Mouse (Mus musculus): ENCODE measurements around the gene Ndufs6.

Ndufs6 gene

DNA sequence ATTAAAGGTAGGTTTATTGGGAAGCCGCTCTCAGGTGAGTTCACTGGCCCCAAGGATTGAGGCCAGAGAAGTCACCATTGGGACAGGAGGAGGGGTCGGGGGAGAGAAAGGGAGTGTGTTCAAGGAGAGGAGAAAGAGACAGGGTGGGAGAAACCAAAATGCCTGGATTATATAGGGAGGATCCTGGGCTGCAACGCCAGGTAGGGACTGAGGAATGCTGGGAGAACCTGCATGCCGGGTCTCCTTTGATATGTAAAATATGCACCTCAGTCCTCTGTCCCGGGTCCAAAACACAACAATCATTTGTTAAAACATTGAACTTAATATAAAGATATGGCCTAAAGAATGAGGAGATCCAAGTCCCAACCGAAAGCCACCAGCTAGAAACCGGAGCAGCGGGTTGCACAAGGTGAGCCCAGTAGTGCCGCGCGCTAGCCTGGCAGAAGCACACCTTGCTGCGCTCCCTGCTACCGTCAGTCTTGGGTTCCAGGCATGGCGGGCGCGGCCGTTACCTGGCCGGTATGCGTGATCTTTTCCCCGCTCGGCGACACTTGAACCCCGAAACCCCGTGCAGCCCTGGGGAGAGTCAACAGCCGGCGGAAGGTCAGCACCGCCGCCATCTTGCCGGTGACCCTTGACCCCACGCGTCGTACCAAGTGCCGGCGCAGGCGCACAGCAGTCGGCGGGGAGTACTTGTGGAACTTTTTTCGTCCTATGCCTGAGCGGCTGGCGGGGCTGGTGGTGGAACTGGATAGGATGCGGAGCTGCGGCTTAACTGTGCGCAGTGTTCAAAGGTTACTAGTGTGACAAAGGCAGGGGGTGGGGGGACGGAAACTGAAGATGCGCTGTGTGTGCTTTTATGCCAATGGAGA is at the start of gene Ndufs6, which contains the start of gene Mrpl36:
Ndufs6 (minus strand) TSS at position 716 of the 872 bp plus-strand sequence.
Mrpl36 (plus strand) TSS at position 687 of the 872 bp plus-strand sequence.
- DNase-seq (ENCODE audit: extremely low spot score, low read depth, low spot score): no peak

DNA sequence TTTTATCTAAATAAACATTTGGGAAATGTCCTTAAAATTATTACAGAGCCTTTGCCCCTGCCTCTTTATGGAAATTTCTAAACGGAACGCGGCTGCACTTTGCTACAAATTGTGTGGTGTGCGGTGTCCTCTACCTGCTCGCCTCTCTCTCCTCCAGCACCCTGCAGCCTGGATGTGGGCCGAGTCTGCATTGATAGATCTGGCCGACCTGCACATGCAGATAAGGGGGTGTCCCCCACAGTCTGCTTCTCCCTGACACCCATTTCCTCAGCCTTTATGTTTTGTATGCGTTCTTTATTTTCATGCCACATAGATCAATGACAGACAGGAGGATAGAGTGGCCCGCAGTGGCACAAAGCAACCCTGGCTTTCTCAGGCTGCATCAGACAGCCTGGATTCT is 49.3 kb upstream of the Ndufs6 start:
- DNase-seq (ENCODE audit: extremely low spot score, low read depth, low spot score): no peak

DNA sequence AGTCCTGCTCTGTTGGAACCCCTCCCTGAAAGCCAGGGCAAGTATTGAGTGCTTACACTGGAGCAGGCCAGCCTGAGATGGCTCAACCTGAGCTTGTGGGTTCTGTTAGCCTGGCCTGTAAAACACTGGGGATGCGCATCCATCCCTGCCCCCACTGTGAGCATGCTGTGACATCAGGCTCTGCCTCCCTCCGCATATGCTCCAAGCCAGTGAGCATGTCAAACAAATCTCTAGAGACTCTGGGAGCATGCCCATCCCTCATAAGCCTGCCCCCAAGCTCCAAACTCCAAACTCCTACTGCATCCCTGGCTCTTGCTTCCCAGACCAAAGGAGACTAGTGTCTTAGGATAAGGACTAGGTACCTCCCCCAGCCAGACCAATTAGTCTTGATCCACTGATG is 46.3 kb upstream of the Ndufs6 start:
- DNase-seq (ENCODE audit: extremely low spot score, low read depth, low spot score): no peak

DNA sequence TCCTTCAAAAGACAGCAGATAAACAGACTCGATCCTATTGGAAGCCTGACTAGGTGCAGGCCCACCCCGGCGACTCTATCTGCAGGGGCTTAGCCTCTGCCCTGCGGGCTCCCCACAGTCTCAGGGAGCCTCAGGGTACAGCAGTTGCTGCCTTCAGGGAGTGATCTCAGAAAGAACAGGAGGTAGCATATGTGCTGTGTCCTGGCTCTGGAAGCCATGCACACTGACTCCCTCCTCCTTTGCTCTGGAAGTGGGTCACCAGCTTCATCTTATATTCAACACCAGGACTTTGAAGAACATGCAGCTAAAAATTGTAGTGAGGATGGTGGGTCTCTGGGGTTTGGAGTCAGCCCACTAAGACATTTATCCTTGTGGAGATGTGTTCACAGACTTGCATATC is 45.0 kb upstream of the Ndufs6 start:
- DNase-seq (ENCODE audit: extremely low spot score, low read depth, low spot score): no peak

DNA sequence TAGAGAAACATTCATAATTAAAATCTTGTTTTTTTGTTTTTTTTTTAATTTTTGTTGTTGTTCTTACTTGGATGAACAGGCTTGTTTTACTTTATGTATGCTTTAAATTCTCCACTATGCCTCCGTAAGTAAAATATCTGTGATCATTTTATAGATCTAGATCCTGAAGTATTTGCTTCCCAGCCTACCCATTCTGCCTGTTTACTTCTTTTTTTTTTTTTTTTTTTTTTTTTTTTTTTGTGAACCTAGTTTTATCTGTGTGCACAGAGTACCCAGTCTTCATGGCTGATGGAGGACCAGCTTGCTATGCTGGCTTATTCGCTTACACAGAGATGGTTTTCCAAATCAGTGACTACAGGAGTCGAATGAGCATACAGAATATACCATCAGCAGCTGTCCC is 28.8 kb upstream of the Ndufs6 start:
- no peak for DNase-seq (ENCODE audit: extremely low spot score, low read depth, low spot score)

DNA sequence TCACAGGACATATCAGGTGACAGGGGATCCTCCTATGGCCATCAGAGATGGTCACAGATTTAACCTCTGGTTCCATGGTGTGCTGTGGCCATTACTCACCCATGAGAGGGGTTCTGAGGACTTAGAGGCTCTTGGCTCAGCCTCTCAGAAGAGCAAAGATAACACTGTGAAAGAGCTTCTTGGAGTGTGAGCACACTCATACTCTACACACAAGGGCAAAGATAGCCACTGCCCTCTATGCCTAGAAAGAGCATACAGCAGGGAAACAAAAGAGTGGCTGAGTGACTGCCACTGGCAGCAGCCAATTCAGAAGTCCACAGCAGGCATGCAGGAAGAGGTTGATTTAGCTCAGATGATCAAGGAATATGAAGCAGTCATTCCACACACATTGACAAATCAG is 24.1 kb upstream of the Ndufs6 start:
- no peak for DNase-seq (ENCODE audit: extremely low spot score, low read depth, low spot score)

DNA sequence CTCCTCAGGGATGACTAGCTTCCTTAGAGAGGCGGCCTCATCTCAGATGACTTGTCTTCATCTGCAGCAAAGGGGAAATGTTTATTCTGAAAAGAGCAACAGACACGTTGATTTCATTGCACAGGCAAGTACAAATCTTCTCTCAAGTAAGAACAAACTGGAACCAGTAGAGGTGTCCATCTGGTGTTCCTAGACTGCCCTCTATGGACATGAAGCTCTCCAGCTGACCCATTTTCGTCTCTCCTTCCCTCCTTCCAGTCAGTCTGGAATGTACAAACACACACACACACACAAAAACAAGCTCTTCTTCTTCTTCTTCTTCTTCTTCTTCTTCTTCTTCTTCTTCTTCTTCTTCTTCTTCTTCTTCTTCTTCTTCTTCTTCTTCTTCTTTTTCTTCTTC is 23.6 kb upstream of the Ndufs6 start:
- no peak for DNase-seq (ENCODE audit: extremely low spot score, low read depth, low spot score)

DNA sequence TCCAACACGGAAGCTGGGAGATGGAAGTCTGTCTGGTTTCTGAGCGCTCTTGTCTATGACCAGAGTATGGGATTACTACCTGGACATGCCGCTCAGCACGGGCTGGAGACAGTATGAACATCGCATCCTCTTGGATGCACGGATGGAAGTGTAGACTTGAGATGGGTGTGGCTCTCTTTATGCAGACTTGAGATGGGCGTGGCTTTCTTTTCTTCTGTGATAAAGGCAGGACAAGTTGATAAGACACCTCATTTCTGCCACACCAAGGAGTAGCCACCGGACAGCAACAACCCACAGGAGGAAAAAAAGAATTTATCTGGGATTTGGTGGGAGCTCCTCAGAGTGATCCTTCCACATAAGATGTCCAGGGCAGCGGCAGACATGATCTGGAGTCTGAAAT is 22.4 kb upstream of the Ndufs6 start:
- DNase-seq (ENCODE audit: extremely low spot score, low read depth, low spot score): no peak

DNA sequence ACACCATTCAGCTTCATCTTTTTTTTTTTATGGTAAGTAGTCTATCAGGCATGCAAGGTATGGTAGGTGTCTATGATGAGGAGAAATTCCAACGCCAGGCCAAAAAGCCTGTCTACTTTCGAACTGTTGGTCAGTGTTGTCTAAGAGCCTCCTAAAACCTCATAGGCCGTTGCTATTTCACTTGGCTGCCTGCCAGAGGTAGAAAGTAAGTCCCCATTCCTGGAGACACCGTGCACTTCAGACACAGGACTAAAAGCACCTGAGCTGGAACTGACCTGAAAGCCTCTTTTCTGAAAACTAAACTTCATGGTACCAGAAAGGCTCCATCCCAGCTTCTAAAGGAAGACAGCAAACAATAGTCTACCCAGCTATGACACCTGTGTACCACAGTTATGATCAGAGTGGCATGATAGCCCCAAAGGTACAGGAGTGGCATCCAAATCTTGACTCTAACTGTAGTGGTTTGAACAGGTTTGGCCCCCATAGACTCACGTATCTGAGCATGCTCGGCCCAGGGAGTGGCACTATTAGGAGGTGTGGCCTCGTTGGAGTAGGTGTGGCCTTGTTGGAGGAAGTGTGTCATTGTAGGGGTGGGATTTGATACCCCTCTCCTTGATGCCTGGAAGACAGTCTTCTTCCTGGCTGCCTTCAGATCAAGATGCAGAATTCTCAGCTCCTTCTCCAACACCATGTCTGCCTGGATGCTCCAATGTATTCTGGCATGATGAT is 19.7 kb upstream of the Ndufs6 start:
- DNase-seq (ENCODE audit: extremely low spot score, low read depth, low spot score): no peak

DNA sequence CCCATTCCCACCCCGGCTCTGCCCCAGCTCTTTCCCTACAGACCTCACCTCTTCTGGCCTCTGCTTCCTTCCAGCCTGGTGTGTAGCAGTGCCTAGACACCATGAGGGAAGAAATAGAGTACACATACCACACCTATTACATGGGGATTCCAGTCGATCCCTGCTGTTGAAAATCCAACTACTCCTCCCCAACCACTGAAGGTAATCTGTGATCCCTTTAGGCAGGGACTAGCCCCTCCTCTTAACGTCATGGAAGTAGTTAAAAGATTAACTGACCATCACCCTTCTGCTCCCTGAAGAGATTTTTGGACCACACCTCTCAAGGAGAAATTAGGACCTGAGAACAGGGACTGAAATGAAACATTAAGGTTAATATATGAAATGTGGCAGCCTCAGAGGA is 18.8 kb upstream of the Ndufs6 start:
- no peak for DNase-seq (ENCODE audit: extremely low spot score, low read depth, low spot score)

DNA sequence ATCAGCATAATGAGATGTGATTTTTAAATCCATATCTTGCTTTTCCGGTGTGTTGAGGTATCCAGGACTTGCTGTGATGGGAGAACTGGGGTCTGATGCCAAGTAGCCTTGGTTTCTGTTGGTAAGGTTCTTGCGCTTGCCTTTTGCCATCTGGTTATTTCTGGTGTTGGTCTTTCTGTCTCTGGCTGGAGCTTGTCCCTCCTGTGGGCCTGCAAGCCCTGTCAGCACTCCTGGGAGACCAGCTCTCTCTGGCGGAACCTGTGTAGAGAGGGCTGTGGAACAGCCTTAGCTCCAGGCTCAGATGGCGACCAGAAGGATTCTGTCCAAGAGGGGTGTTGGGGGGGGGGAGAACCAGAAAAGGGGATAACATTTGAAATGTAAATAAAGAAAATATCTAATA is 18.4 kb upstream of the Ndufs6 start:
- DNase-seq (ENCODE audit: extremely low spot score, low read depth, low spot score): no peak

DNA sequence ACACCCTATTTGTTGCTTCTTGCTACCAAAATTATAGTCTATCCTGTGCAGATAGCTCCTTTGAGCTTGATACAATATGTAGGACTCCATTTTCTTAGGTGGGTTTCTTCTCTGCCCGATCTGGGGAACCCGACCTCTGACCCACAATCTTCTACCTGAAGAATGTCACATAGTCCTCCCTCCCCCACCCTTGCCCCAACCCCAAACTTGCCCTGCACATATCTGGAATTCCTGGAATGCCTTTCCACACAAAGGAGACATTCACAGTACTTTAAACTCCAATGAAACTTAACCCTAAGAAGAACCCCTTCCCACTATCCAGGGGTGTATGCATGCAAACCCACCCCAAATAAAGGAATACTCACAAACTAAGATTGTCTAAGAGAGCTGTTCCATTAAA is 17.8 kb upstream of the Ndufs6 start:
- no peak for DNase-seq (ENCODE audit: extremely low spot score, low read depth, low spot score)

DNA sequence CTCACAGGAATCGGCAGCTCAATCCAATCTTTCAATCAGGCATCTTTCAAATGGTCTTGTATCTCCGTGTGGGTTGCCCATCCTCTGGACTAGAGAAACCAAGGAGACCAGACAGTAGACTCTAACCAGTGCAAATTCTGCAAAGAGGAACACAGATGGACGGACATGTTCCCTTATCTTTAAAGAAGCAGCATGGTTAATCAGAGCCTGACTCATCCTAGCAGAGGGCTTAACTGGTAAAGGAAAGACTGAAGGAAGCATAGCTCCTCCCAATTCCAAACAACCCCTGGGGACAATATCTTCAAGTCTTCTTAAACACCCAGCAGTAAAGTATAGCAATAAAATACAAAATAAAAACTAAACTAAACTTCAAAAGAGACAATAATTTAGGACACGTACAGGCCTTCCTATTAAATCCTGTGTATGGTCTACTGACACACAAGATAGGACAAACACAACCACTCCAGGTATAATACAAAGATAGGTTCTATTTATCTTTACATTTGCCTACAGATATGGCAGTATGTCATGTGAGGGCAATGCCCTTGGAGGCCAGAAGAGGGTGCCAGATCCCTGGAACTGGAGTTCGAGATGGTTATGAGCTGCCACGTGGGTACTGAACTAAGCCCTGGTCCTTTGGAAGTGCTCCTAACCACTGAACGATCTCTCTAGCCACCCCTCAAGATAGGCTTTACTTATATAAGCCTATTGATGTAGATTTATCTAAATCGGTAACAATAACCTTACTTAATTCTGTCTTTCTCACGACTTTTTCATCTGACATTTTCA is 17.0 kb upstream of the Ndufs6 start:
- DNase-seq (ENCODE audit: extremely low spot score, low read depth, low spot score): no peak

DNA sequence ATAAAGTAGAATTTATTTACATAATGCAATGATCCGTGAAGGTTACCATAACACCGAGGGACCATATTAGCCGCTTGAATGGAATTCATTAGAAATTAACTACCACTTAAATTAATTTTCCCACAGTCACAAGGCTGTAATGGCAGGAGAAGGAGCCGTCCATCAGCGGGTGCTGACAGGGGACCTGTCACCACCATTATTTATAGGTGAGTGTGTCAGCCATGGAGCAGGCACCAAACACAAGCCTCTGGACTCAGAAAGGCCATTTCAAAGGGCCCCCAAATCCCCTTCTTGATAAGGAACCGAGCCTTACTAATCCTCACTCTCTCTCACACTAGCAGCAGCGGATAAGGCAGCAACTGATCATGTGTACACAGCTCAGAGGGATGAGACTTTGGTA is 8.4 kb upstream of the Ndufs6 start:
- DNase-seq (ENCODE audit: extremely low spot score, low read depth, low spot score): no peak

DNA sequence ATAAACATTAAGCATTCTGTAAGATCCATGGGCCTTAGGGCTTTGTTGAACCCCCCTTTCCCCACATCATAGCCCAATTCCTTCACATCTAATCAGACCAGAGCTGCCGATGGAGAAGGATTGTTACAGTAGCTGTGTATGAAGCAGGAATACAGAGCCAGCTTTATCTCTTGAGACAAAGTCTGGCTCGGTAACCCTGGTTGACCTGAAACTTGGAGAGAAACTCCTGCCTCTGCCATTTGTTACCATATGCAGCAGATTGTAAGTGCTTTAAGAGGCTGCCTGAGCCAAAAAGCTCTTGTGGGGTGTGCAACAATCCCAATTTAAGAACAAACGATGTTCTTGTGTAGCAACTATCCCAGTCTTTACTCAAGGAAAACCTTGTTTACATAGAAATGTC is 3.4 kb upstream of the Ndufs6 start:
- no peak for DNase-seq (ENCODE audit: extremely low spot score, low read depth, low spot score)

DNA sequence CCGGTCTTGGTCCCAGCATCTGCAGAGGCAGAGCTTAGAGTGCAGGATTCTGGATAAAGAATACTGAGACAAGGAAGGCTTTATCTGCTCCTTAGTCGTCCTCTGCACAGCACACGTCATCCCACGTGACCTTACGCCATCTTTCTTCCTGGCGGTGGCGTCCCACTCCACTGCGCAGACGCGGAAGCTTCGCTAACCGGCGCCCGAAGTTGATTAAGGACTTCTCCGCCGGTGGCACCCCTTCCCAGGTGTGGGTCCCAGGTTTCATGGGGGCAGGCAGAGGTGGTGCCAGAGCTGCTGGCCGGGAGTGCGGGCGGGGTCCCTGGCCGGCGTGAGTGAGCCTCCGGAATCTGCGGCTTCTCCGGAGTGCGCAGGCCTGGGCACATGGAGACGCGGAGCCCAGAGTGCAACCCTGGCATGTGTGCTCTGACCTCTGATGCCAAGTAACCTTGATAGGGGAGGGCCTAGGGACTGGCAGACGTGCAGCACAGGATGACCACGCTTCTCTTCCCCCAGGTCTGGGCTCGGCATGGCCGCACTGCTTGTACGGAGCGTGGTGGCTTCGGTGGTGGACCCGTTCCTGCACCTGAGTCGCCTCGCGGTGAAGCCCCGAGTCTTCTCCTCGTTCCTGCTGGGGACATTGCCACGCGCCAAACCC is 2.6 kb upstream of the Ndufs6 start:
- no peak for DNase-seq (ENCODE audit: extremely low spot score, low read depth, low spot score)

DNA sequence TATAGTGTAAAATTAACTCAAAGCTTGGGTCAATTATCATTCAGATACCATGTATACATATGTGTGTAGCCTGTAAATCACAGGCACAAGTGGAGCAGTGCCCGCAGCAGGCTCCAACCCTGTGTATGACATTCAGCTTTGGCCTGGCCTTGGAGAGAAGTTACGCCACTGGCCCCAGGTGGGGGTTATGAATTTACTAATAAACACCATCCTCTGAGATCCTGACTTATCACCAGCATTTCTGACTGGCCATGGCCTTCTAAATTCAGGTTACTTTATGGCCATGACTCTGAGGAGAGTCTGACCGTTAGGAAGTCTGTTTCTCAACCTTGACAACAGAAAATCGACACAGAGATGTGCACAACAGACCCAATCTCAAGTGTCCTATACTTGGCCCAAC is 4.9 kb downstream of the Ndufs6 start:
- DNase-seq (ENCODE audit: extremely low spot score, low read depth, low spot score): no peak

DNA sequence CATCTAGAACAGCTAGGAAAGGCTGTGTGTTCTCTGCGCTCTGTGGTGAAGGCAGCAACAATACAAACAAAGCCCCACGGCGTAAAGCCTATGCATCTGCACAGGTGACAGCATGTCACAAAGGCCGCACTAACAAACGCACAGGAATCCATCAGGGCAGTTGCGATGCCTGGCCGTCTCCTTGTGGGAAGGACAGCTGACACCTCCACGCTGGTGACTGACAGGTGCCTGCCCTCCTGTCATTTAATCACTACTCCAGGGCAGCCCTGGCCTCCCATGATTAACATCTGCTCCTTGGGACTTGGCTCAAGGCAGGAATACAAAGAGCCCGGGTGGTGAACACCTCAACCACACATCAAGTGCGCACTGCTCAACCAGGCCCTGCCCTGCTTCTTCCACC is 5.7 kb downstream of the Ndufs6 start:
- no peak for DNase-seq (ENCODE audit: extremely low spot score, low read depth, low spot score)

DNA sequence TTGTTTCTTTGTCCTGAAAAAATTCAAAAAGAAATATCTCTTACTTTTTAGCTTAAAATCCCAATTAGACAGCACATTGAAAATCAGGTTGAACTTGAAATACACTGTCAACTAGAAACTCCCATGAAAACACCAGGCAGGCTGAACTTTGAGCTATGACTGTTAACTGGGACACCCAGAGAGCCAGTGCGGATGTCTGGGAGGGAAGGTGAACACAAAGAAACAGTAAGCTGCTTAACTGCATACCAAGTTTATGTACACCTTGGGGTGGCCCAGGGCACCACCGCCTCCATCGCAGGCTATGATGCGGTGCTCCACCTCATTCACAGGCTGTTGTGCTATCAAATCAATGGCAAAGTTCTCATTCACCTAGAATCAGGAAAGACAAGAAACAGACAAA is 8.3 kb downstream of the Ndufs6 start:
- no peak for DNase-seq (ENCODE audit: extremely low spot score, low read depth, low spot score)

DNA sequence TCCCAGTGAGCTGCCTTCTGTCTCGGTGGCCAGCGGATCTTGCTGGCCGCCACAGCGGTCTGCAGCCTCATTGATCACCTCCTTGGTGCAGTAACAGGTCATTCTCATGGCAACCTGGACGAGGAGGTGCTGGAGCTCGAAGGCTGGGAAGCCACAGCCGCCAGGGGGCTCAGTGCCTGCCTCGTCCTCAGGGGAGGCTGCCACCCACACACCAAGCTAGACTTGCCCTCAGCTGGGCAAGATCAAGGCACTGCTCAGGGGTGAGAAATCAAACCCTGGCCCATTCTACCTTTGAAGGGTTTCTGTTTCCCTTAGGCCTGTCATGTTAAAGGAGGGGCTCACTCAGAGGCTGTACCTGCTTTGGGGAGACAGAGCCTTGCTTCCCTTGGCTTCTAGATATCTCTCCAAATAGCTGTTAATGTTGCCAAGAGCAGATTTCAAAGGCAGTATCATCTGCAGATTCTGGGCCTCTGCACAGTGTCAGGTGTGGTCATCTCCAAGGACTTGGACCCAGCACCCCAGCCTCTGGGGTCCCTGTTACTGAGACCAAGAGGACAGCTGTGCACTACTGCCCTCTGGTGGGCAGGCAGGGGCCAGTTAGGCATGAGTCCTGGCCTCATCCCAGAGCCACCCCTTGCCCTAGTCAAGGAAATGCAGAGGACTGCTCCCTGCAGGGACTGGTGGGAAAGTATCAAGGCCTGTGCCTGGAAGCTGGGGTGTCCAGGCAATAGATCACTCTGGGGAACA is 18.0 kb downstream of the Ndufs6 start:
- DNase-seq (ENCODE audit: extremely low spot score, low read depth, low spot score): peak; percentile 33
